Mouse (Mus musculus): ENCODE data around the gene Cbfa2t2. TPM values are rescaled to one million over a fixed set of nuclear protein-coding genes. Genes with fewer than 3 reads are reported as not detected.

The Cbfa2t2 gene
- polyA plus RNA-seq, 1 experiment from 2014 or later: 43.6 TPM

DNA sequence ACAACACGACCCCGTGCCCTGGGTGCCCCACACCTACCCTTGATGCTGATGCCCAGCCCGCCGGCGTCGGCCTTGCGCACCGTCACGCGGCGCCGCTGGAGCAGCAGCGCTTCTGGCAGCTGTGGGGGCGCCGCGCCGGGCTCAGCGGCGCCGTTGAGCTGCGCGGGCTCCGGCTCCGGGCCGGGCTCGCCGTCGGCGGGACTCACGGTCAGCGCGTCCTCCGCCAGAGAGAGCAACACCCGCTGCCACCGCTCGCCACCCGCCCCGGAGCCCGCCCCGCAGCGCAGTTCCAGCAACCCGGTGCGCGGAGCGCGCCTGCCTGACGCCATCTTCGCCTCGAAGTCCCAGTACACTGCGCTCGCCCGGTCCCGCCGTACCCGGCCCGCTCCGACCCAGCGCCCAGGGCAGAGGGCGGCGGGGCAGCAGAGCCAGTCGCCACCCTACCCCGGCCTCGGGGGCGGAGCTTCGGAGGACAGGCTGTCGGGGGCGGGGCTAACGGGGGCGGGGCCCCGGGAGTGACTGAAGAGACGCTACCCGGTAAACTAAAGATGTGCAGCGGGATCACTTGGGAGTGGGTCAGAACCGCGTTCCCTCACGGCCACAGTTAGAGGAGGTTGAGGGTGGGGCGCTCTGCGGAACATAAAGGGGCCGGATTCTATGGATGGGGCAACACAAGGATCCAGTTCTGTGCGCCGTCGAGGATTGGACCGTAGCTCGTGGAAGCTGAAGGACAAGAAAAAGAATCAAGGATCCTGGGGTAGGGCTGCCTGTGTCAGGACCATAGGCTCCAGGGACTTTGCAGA, 28.4 kb upstream of the Cbfa2t2 start, which contains the start of gene Snta1:
Gene Snta1, minus strand, starts transcription at position 457 of the 803 bp plus-strand sequence.
- Histone ChIP-seq H3K9me3 (replicated peaks) (no peaks in the 10 kb centered on the region), H3K4me2 (replicated peaks) (peak within 1 kb of the TSS; percentile 82), H3K27me3 (no peaks in the 10 kb centered on the region), H3K4me3 (replicated peaks) (peak within 1 kb of the TSS; percentile 71), H3K36me3 (no peaks in the 10 kb centered on the region), H3K4me1 (peaks cover 19% of the 10 kb centered on the region), H3K27ac (replicated peaks) (no peak within 1 kb of the TSS; the same call in 1 of the 2 replicates), H3K9ac (peak within 1 kb of the TSS; percentile 58)
- WGBS: 1% methylated on average over 84 of the region's 84 CpGs
- peak; percentile 88 for ATAC-seq (ENCODE audit: insufficient number of reproducible peaks, low FRiP score, low TSS enrichment, low read depth)

DNA sequence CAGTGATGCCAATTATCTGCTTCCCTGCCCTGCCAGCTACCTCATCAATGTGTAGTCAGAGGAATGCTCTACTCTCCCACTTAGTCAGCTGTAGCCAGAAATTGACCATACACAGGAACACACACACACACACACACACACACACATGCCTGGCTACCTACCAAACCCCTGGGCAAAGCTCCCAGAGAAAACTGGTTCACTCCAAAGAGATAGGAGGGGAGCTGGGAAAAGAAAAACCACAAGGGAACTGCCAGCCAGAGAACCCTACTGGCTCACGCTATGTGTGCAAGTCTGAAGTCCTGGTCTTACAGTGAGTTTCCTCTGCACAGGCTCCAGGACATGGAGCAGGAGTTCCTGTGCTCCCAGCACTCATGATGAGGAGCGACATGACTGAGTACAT, 25.9 kb upstream of the Cbfa2t2 start:
- Histone ChIP-seq H3K9me3 (replicated peaks) (no peaks in the 10 kb centered on the region), H3K4me2 (replicated peaks) (no peak overlapping the region), H3K27ac (replicated peaks) (peak overlapping the region; percentile 6; the same call in 1 of the 2 replicates), H3K27me3 (no peaks in the 10 kb centered on the region), H3K9ac (no peak overlapping the region), H3K36me3 (no peaks in the 10 kb centered on the region), H3K4me1 (peaks cover 10% of the 10 kb centered on the region), H3K4me3 (replicated peaks) (no peak overlapping the region)
- peak; percentile 36; the same call in 1 of the 2 replicates for ATAC-seq (ENCODE audit: insufficient number of reproducible peaks, low FRiP score, low TSS enrichment, low read depth)
- WGBS: 60% methylated on average over 2 of the region's 2 CpGs

DNA sequence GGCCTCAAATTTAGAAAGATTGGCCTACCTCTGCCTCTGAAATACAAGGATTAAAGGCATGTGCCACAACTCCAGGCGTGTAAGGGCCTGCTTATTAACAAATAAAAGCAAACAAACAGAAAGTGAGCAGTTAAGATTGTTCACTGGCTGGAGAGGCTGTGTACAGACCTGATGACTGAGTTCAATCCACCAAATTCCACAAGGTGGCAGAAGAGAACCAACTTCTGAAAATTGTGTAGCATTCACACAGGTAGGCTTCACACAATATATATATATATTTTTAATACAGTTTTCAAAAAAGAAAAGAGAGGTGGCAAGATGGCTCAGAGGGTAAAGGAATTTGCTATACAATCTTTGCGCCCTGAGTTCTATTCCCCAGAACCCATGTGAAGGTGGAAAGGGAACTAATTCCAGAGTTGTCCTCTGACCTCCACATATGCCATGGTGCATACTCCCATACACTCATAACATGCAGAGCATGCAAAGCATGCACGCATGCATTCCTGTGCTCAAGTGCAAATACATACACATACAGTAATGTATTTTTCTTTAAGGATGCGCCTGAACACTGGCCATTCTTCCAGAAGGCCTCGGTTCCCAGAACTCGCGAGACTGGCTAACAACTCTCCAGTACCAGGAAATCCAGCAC, 24.1 kb upstream of the Cbfa2t2 start:
- H3K4me1 ChIP-seq: peaks cover 7% of the 10 kb centered on the region
- no peaks in the 10 kb centered on the region for H3K9me3 ChIP-seq (replicated peaks)
- H3K4me3 ChIP-seq (replicated peaks): no peak overlapping the region
- H3K9ac ChIP-seq: no peak overlapping the region
- no peaks in the 10 kb centered on the region for H3K36me3 ChIP-seq
- no peaks in the 10 kb centered on the region for H3K27me3 ChIP-seq
- H3K27ac ChIP-seq (replicated peaks): no peak overlapping the region
- no peak for ATAC-seq (ENCODE audit: insufficient number of reproducible peaks, low FRiP score, low TSS enrichment, low read depth)
- 63% methylated on average over 7 of the region's 7 CpGs for WGBS
- no peak overlapping the region for H3K4me2 ChIP-seq (replicated peaks)

DNA sequence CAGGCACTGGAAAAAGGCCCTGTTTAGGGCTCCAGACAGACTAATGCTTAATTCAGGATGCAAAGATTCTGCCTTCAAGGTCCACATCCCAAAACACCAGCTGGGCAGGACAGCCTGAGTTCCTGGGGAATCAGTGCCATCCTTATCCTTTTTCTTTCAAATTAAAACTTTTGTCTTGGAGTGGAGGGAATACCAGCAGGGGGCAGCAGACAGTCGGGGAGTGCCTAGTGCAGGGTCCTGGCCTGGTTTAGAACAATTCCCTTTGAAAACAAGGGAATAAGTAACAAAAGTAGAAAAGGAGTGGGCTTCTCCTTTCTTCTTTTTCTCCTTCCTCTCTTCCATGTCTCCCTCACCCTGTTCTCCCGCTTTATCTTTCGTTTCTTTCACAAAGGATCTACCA, 19.2 kb upstream of the Cbfa2t2 start:
- H3K9ac ChIP-seq: no peak overlapping the region
- H3K27ac ChIP-seq (replicated peaks): no peak overlapping the region
- 12% methylated on average over 3 of the region's 3 CpGs for WGBS
- ATAC-seq (ENCODE audit: insufficient number of reproducible peaks, low FRiP score, low TSS enrichment, low read depth): no peak
- H3K9me3 ChIP-seq (replicated peaks): no peaks in the 10 kb centered on the region
- H3K4me2 ChIP-seq (replicated peaks): no peak overlapping the region
- H3K36me3 ChIP-seq: no peaks in the 10 kb centered on the region
- no peak overlapping the region for H3K4me3 ChIP-seq (replicated peaks)
- no peaks in the 10 kb centered on the region for H3K27me3 ChIP-seq
- H3K4me1 ChIP-seq: 0 out of 2 replicates have a peak, but pooled peaks cover 4% of the 10 kb centered on the region

DNA sequence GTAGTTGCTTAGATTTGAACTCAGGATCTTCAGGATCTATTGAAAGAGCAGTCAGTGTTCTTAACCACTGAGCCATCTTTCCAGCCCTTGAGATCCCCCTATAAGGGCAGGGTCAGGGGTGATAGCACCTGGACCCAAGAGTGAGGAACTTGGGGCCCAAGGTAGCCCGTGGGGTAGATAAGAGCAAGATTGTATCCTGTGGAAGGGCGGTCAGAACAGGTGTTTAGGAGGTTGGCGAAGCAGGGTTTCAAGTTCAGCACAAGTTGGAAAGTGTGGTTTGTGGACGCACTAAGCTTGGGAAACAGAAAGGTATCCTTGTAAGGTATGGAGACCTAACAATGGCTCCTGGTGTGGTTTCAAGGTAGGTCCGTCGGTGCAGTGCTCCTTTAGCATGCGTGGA, 18.3 kb upstream of the Cbfa2t2 start:
- no peak for ATAC-seq (ENCODE audit: insufficient number of reproducible peaks, low FRiP score, low TSS enrichment, low read depth)
- Histone ChIP-seq H3K4me1 (0 out of 2 replicates have a peak, but pooled peaks cover 4% of the 10 kb centered on the region), H3K36me3 (no peaks in the 10 kb centered on the region), H3K9me3 (replicated peaks) (no peaks in the 10 kb centered on the region), H3K27me3 (no peaks in the 10 kb centered on the region), H3K9ac (no peak overlapping the region), H3K4me3 (replicated peaks) (no peak overlapping the region), H3K4me2 (replicated peaks) (no peak overlapping the region), H3K27ac (replicated peaks) (no peak overlapping the region)
- 84% methylated on average over 7 of the region's 7 CpGs for WGBS

DNA sequence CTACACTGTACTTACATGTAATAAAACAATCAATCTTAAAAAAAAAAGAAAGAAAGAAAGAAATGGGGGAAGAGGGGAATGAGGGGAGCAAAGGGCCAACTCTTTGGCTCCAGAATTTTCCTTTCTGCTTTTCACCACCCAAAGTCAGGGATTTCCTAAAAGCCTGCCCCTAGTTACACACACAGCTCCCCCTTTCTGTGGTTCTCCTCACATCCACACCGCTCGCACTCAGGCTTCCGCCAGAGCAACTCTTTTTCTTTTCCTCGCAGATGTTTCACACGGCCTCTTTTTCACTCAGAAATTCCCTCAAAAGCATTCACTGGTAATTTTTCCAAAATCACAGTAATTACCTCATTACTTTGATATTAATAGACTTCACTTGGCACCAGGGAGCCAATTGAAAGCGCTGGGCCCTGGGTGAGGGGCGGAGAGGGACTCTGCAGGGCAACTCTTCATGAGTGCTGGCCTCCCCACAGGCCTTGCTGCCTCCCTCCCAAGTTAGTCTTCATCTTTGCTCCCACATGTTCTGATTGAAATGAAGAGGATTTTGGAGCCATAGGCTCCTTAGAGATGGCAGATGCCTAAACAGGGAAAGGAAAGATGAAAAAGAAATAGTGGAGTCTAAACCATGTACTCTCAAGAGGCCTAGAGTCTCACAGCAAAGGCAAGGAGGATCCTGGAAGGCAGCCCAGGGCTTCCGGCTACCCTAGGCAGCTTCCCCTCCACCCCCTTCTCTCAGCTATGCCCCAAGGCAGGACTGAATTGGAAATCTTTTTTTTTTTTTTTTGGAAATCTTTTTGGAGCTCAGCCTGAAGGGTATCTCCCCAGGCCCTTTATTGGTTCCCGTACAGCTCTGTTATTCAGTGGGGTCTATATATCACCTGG, 16.4 kb upstream of the Cbfa2t2 start:
- Histone ChIP-seq H3K4me1 (0 out of 2 replicates have a peak, but pooled peaks cover 4% of the 10 kb centered on the region), H3K4me2 (replicated peaks) (no peak overlapping the region), H3K9ac (no peak overlapping the region), H3K4me3 (replicated peaks) (no peak overlapping the region), H3K27ac (replicated peaks) (no peak overlapping the region), H3K9me3 (replicated peaks) (no peaks in the 10 kb centered on the region), H3K36me3 (no peaks in the 10 kb centered on the region), H3K27me3 (no peaks in the 10 kb centered on the region)
- WGBS: 65% methylated on average over 9 of the region's 9 CpGs
- ATAC-seq (ENCODE audit: insufficient number of reproducible peaks, low FRiP score, low TSS enrichment, low read depth): no peak

DNA sequence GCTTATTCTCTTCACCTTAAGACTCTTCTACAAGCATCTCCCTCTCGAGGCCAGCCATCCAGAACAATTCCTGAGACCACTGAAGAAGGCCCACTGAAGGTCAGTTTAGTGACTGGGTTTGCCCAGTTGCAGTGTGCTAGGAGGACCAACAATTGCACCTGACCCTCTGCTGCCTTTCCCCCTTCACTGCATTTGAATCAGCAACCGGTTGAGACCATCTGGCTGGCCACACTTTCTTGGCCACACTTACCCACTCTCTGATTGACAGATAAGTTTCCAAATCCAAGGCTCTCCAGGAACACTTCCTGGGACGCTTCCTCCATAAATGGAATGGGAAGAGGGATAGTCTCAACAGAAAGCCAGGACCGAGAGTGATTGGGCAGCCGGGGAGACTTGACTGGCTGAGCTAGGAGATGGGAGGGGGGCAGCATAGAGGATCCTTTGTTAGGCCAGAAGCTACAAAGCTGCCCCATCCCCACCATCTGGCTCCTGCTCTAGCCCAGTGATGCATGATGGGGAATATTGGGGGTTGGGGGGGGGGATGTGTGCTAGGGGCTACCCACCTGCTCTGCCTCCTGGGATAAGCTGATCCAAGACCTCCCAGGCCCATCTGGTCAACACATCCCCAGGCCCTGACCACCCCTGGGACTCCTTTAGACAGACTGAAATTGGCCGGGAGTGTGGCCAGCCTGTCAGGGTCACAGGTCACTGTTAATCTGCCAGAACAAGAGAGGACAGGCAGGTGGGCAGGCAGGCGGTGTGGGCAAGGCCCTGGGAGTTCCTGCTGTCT, 15.1 kb upstream of the Cbfa2t2 start:
- Histone ChIP-seq H3K4me2 (replicated peaks) (no peak overlapping the region), H3K27me3 (no peaks in the 10 kb centered on the region), H3K9me3 (replicated peaks) (no peaks in the 10 kb centered on the region), H3K4me3 (replicated peaks) (no peak overlapping the region), H3K36me3 (no peaks in the 10 kb centered on the region), H3K4me1 (peaks cover 8% of the 10 kb centered on the region; the same call in 1 of the 2 replicates), H3K27ac (replicated peaks) (no peak overlapping the region), H3K9ac (no peak overlapping the region)
- ATAC-seq (ENCODE audit: insufficient number of reproducible peaks, low FRiP score, low TSS enrichment, low read depth): peak; percentile 45; the same call in 1 of the 2 replicates
- 32% methylated on average over 7 of the region's 7 CpGs for WGBS

DNA sequence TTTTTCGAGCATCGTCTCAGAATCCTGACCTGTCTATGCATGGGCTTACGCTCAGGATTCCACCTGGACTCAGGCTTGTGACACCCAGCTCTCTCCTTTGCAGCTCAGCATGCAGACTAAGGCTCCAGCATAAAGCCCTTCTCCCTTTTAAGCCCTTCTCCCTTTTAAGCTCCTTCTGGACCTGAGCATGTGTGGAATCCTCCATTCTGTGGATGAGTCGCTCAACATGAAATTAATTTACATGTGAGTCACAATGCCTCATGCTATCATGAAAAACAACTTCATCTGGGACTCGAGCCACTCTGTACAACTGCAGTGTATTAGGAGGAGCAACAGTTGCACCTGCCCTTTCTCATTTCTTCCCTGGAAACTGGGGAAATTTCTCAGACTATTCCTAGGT, 14.1 kb upstream of the Cbfa2t2 start:
- Histone ChIP-seq H3K4me1 (peaks cover 17% of the 10 kb centered on the region), H3K27ac (replicated peaks) (no peak overlapping the region), H3K4me2 (replicated peaks) (no peak overlapping the region), H3K9me3 (replicated peaks) (no peaks in the 10 kb centered on the region), H3K36me3 (no peaks in the 10 kb centered on the region), H3K4me3 (replicated peaks) (no peak overlapping the region), H3K9ac (no peak overlapping the region), H3K27me3 (no peaks in the 10 kb centered on the region)
- no peak for ATAC-seq (ENCODE audit: insufficient number of reproducible peaks, low FRiP score, low TSS enrichment, low read depth)
- WGBS: 59% methylated on average over 5 of the region's 5 CpGs

DNA sequence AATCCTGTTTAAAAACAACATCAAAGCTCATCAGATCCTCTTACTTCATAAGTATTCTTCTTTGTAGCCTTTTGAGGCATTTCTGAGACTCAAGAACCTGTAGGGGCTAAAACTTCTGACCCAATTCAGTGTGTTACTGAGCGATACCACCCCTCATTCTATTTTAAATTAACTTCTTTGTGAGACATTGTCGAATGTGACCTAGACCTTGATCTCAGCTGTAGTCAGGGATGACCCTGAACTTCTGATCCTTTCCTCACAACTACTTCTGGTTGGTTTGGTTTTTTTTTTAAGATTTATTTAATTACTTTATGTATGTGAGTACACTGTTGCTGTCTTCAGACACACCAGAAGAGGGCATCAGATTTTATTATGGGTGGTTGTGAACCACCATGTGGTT, 12.7 kb upstream of the Cbfa2t2 start:
- Histone ChIP-seq H3K4me3 (replicated peaks) (no peak overlapping the region), H3K4me1 (peaks cover 27% of the 10 kb centered on the region), H3K27me3 (peaks cover 3% of the 10 kb centered on the region; the same call in 1 of the 2 replicates), H3K36me3 (no peaks in the 10 kb centered on the region), H3K9me3 (replicated peaks) (no peaks in the 10 kb centered on the region), H3K4me2 (replicated peaks) (no peak overlapping the region), H3K27ac (replicated peaks) (no peak overlapping the region), H3K9ac (no peak overlapping the region)
- WGBS: 93% methylated on average over 2 of the region's 2 CpGs
- no peak for ATAC-seq (ENCODE audit: insufficient number of reproducible peaks, low FRiP score, low TSS enrichment, low read depth)

DNA sequence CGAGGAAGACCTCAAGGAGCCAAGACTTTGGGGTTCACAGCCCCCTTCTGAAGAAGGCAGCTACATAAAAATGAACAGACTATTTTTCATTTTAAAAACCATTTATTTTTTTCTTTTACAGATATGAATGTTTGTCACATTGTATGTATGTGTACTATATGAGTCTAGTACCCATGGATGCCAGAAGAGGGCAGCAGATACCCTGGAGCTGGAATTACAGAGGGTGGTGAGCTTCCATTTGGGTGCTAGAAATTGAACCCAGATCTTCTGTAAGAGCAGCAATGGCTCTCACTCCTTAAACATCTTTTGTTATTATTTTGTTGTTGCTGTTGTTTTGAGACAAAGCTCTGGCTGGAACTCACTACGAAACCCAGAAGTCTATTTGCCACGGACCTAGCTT, 10.8 kb upstream of the Cbfa2t2 start:
- WGBS: 90% methylated on average over 3 of the region's 3 CpGs
- H3K4me2 ChIP-seq (replicated peaks): no peak overlapping the region
- no peak overlapping the region for H3K27ac ChIP-seq (replicated peaks)
- no peaks in the 10 kb centered on the region for H3K36me3 ChIP-seq
- no peak for ATAC-seq (ENCODE audit: insufficient number of reproducible peaks, low FRiP score, low TSS enrichment, low read depth)
- H3K9me3 ChIP-seq (replicated peaks): no peaks in the 10 kb centered on the region
- H3K4me3 ChIP-seq (replicated peaks): no peak overlapping the region
- H3K4me1 ChIP-seq: peaks cover 23% of the 10 kb centered on the region
- no peak overlapping the region for H3K9ac ChIP-seq
- peaks cover 3% of the 10 kb centered on the region; the same call in 1 of the 2 replicates for H3K27me3 ChIP-seq
